Mouse (Mus musculus) intestine, postnatal 0 days (tissue): ENCODE measurements around the gene Lmcd1. TPM values are rescaled to one million over a fixed set of nuclear protein-coding genes. Genes with fewer than 3 reads are reported as not detected.

ENCODE experiments used
- ATAC-seq: fragments of 200-750 bp; cut with Nextera tagmentation; 2 replicates; pipeline ENCODE4 v1.8.0; 2017; ENCODE audit warnings: mild to moderate bottlenecking, moderate TSS enrichment, moderate library complexity
- H3K27ac ChIP-seq: fragments of 300-500 bp; sonication (generic); 2 replicates; pipeline ENCODE4 v1.5.1; 2014; ENCODE audit warnings: mild to moderate bottlenecking, low read depth, low read length, moderate library complexity
- H3K27me3 ChIP-seq: fragments of 300-500 bp; sonication (generic); replicated peaks from 2 replicates; pipeline ENCODE4 v1.6.1; 2014; ENCODE audit warnings: low read length, mixed read lengths; ENCODE audit not compliant: control insufficient read depth, insufficient read depth
- H3K36me3 ChIP-seq: fragments of 300-500 bp; sonication (generic); 2 replicates; pipeline ENCODE4 v1.6.1; 2014; ENCODE audit warnings: mild to moderate bottlenecking, moderate library complexity; ENCODE audit not compliant: control insufficient read depth, insufficient read depth
- H3K4me1 ChIP-seq: fragments of 300-500 bp; sonication (generic); replicated peaks from 2 replicates; pipeline ENCODE4 v1.6.1; 2014; ENCODE audit warnings: antibody characterized with exemption, low read length, mixed read lengths; ENCODE audit not compliant: control insufficient read depth, insufficient read depth
- H3K4me2 ChIP-seq: fragments of 300-500 bp; sonication (generic); replicated peaks from 2 replicates; pipeline ENCODE4 v1.6.1; 2014; ENCODE audit warnings: low read depth, mild to moderate bottlenecking, moderate library complexity
- H3K4me3 ChIP-seq: fragments of 300-500 bp; sonication (generic); 2 replicates; pipeline ENCODE4 v1.5.1; 2014; ENCODE audit warnings: low read depth, low read length
- H3K9ac ChIP-seq: fragments of 300-500 bp; sonication (generic); 2 replicates; pipeline ENCODE4 v1.6.1; 2014; ENCODE audit warnings: mild to moderate bottlenecking, low read depth, low read length
- H3K9me3 ChIP-seq: fragments of 300-500 bp; sonication (generic); 2 replicates; pipeline ENCODE4 v1.6.1; 2016; ENCODE audit warnings: mixed run types; ENCODE audit not compliant: control insufficient read depth
- CTCF ChIP-seq: sonication (generic); IDR thresholded peaks from 2 replicates; pipeline ENCODE4 v1.5.1; 2016; ENCODE audit warnings: low read depth, mild to moderate bottlenecking, control low read depth, antibody characterized with exemption, moderate library complexity
- WGBS: fragments of 180-500 bp; shearing (Covaris S2); extraction: QIAGEN DNeasy Blood & Tissue Kit; methylation state at CpG from one replicate; pipeline ENCODE4 v1.1.7; 2014; 5-methylcytosine and 5-hydroxymethylcytosine counted together
- polyA plus RNA-seq: library from polyadenylated mRNA; unstranded; fragments of >200 nt; fragmentation: Nextera tagmentation; extraction: Ambion mirVana; gene quantifications from 2 replicates; pipeline ENCODE4 v1.2.1, GENCODE M21; 2015

Gene Lmcd1
- polyA plus RNA-seq, 1 experiment from 2014 or later = 8.0 TPM

GRCm38 (mm10) chr6:112281935-112282334, 8.4 kb downstream of the Lmcd1 start:
- Histone ChIP-seq H3K4me2 (no peak overlapping the region), H3K27ac (no peak overlapping the region), H3K27me3 (no peaks in the 10 kb centered on the region), H3K36me3 (no peaks in the 10 kb centered on the region), H3K4me3 (no peak overlapping the region), H3K9me3 (no peaks in the 10 kb centered on the region), H3K4me1 (no peaks in the 10 kb centered on the region), H3K9ac (no peak overlapping the region)
- no peak for TF ChIP-seq CTCF
- no peak for ATAC-seq
- 93% methylated on average over 2 of the region's 2 CpGs for WGBS

GRCm38 (mm10) chr6:112284087-112284486, 10.5 kb downstream of the Lmcd1 start:
- H3K27me3 ChIP-seq = no peaks in the 10 kb centered on the region
- no peaks in the 10 kb centered on the region for H3K9me3 ChIP-seq
- no peak overlapping the region for H3K9ac ChIP-seq
- ATAC-seq = no peak
- no peak overlapping the region for H3K27ac ChIP-seq
- H3K4me2 ChIP-seq = no peak overlapping the region
- no peaks in the 10 kb centered on the region for H3K36me3 ChIP-seq
- no peak overlapping the region for H3K4me3 ChIP-seq
- TF ChIP-seq CTCF = no peak
- no peaks in the 10 kb centered on the region for H3K4me1 ChIP-seq
- 80% methylated on average over 2 of the region's 2 CpGs for WGBS

- no peaks in the 10 kb centered on the region for H3K36me3 ChIP-seq
- H3K4me2 ChIP-seq = no peak overlapping the region
- no peaks in the 10 kb centered on the region for H3K27me3 ChIP-seq
- H3K4me1 ChIP-seq = no peaks in the 10 kb centered on the region
- no peaks in the 10 kb centered on the region for H3K9me3 ChIP-seq
- ATAC-seq = no peak
- H3K4me3 ChIP-seq = no peak overlapping the region
- no peak for TF ChIP-seq CTCF
- 87% methylated on average over 9 of the region's 9 CpGs for WGBS
- no peak overlapping the region; the same call in 1 of the 2 replicates for H3K27ac ChIP-seq
- H3K9ac ChIP-seq = no peak overlapping the region
Measured at GRCm38 (mm10) chr6:112287671-112288070, 14.1 kb downstream of the Lmcd1 start.

- no peak for ATAC-seq
- TF ChIP-seq CTCF = no peak
- H3K4me2 ChIP-seq = no peak overlapping the region
- no peak overlapping the region for H3K4me3 ChIP-seq
- no peak overlapping the region for H3K27ac ChIP-seq
- no peaks in the 10 kb centered on the region for H3K36me3 ChIP-seq
- H3K4me1 ChIP-seq = no peaks in the 10 kb centered on the region
- H3K27me3 ChIP-seq = no peaks in the 10 kb centered on the region
- 74% methylated on average over 3 of the region's 3 CpGs for WGBS
- no peaks in the 10 kb centered on the region for H3K9me3 ChIP-seq
- H3K9ac ChIP-seq = no peak overlapping the region
Measured at GRCm38 (mm10) chr6:112288271-112288670, 14.7 kb downstream of the Lmcd1 start.

- Histone ChIP-seq H3K4me2 (no peak overlapping the region), H3K27me3 (no peaks in the 10 kb centered on the region), H3K9ac (no peak overlapping the region), H3K27ac (no peak overlapping the region), H3K4me1 (no peaks in the 10 kb centered on the region), H3K4me3 (no peak overlapping the region), H3K36me3 (no peaks in the 10 kb centered on the region), H3K9me3 (no peaks in the 10 kb centered on the region)
- 77% methylated on average over 4 of the region's 4 CpGs for WGBS
- no peak for TF ChIP-seq CTCF
- ATAC-seq = no peak
Measured at GRCm38 (mm10) chr6:112291146-112291545, 17.6 kb downstream of the Lmcd1 start.

GRCm38 (mm10) chr6:112293320-112293719, 19.8 kb downstream of the Lmcd1 start:
- peak; percentile 64; the same call in 1 of the 2 replicates for ATAC-seq
- no peak overlapping the region for H3K27ac ChIP-seq
- H3K4me3 ChIP-seq = no peak overlapping the region
- no peak overlapping the region for H3K4me2 ChIP-seq
- H3K36me3 ChIP-seq = no peaks in the 10 kb centered on the region
- no peak for TF ChIP-seq CTCF
- H3K4me1 ChIP-seq = no peaks in the 10 kb centered on the region
- no peaks in the 10 kb centered on the region for H3K27me3 ChIP-seq
- no peaks in the 10 kb centered on the region for H3K9me3 ChIP-seq
- 23% methylated on average over 5 of the region's 5 CpGs for WGBS
- no peak overlapping the region for H3K9ac ChIP-seq

- no peak overlapping the region for H3K4me2 ChIP-seq
- H3K36me3 ChIP-seq = no peaks in the 10 kb centered on the region
- H3K4me3 ChIP-seq = no peak overlapping the region
- TF ChIP-seq CTCF = no peak
- WGBS = 60% methylated on average over 3 of the region's 3 CpGs
- no peak for ATAC-seq
- no peaks in the 10 kb centered on the region for H3K9me3 ChIP-seq
- no peaks in the 10 kb centered on the region for H3K4me1 ChIP-seq
- no peaks in the 10 kb centered on the region for H3K27me3 ChIP-seq
- no peak overlapping the region for H3K9ac ChIP-seq
- no peak overlapping the region for H3K27ac ChIP-seq
Measured at GRCm38 (mm10) chr6:112295269-112295668, 21.7 kb downstream of the Lmcd1 start.
